Mouse (Mus musculus) right cerebral cortex, postnatal 36 days (tissue): ENCODE data around the gene Hsd17b1.

Experiments
- DNase-seq, 2 experiments: peaks; one replicate each; pipeline ENCODE4 v3.0.0; 2022; ENCODE audit warnings: low spot score in 2 of 2, mixed read lengths in 1 of 2

Gene Hsd17b1

DNA sequence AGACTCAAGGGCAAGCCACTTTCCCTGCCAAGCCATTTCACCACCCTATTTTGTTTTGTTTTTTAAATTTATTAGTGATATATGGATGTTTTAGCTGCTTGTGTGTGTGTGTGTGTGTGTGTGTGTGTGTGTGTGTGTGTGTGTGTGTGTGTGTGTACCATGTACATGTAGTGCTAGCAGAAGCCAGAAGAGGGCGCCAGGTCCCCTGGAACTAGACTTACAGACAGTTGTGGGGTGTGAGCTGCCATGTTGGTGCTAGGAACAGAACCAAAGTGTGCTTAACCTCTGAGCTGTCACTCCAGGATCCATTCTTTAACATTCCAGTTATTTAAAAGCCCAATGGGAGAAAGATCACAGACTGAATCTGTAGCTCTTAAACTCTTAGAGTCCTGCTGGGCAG is 48.9 kb downstream of the Hsd17b1 start:
- no peak for DNase-seq

DNA sequence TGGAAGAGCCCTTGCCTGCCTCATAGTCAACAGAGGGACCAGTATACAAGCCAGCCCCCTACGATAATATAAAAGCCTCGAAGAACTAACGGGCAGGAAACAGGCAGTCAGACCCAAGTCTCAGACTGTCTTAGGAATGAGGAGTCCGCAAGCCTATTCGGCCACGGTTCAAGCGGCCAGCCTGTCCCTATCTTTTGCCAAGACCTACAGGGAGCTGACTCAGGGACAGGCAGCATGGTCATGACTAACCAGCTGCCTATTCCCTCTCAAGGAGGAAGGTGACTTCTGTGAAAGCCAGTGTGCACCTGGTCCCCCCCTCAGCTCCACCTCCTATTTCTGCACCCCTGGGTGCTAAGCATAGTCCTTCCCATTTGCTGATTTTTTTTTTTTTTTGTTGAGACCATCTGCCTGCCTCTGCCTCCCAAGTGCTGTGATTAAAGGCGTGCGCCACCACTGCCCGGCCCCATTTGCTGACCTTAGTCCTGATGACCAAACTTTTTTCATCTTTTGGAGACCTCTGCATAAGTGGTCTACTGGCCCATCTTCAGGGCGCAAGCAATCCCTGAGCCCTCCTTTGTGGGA is 50.9 kb downstream of the Hsd17b1 start:
- no peak for DNase-seq
